ENCODE assay signal across 16 mouse cellular contexts in the genomic region with DNA sequence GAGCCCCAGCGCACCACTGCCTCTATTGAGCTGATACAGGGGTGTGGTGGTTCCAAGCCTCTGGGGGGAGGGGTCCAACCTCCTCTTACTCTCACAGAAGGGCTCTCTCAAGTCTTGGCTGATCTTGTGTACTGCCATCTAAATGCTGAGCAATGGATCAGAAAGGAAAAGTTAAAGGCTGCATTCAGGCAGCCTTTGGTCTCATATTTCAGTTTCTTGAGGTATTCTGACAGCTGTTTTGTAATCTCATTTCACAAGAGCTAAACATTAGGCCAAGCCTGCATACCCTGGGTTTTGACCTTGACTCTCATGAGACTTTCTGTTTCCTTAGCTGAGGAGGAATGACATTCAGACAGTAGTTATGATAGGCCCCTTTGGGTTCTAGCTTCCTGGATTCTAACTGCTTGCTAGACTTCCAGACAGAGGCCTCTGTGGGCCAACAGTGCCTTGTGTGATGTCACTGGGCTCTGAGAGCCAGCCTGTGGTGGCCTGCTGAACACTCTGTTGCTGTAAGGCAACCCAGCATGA. TPM values are rescaled to one million over a fixed set of nuclear protein-coding genes. Genes with fewer than 3 reads are reported as not detected.
DNase-seq lines count a peak whose midpoint lies in the region; ATAC-seq and TF ChIP-seq lines count a peak whose summit lies in the region.
"Had no signal": no experiment of that assay in that cellular context is flagged by ENCODE, and none has a peak within 500 bp of the region (broad histone marks: within the 10 kb centered on the region; RNA-seq: fewer than 3 reads in every experiment).

TSS of gene Galntl5 (plus strand) at position 457 of the 528 bp plus-strand sequence.

- ATAC-seq in kidney, embryonic 16.5 days (ENCODE audit: low FRiP score, low TSS enrichment), result no peak
- ATAC-seq in forebrain, embryonic 11.5 days (replicated peaks; ENCODE audit: low FRiP score), result no peak

- no peak within 1 kb of the TSS for H3K4me3 ChIP-seq in liver, adult 2 months (ENCODE audit: insufficient read depth, low read depth, low read length)
- no peak within 1 kb of the TSS for H3K4me3 ChIP-seq in brown adipose tissue, adult 24 weeks (ENCODE audit: insufficient read depth, low read depth, low read length)
- no peak within 1 kb of the TSS for H3K4me3 ChIP-seq in kidney, embryonic 16.5 days (ENCODE audit: low read length)
- no peak within 1 kb of the TSS for H3K4me3 ChIP-seq in myocyte
- H3K4me3 ChIP-seq in forebrain, embryonic 11.5 days (ENCODE audit: low read depth, low read length), result no peak within 1 kb of the TSS
- H3K4me3 ChIP-seq: limb, embryonic 15.5 days; neural tube, embryonic 12.5 days had no signal

- no peak within 1 kb of the TSS for H3K4me2 ChIP-seq in kidney, embryonic 16.5 days (replicated peaks; ENCODE audit: low read depth, low read length)
- peak within 1 kb of the TSS; percentile 30 for H3K4me2 ChIP-seq in myocyte (ENCODE audit: low read depth)
- H3K4me2 ChIP-seq in forebrain, embryonic 11.5 days (ENCODE audit: low read depth, low read length, severe bottlenecking), result no peak within 1 kb of the TSS
- H3K4me2 ChIP-seq: limb, embryonic 15.5 days; neural tube, embryonic 12.5 days had no signal

- TF ChIP-seq POLR2A in liver, adult 2 months (IDR thresholded peaks at IDR 0.05; ENCODE audit: extremely low read depth, insufficient read depth, low read length), result no peak
- TF ChIP-seq POLR2A in myocyte (IDR thresholded peaks at IDR 0.05; ENCODE audit: insufficient read length, low read depth), result no peak

- TF ChIP-seq CTCF in liver, adult 2 months (IDR thresholded peaks at IDR 0.05; ENCODE audit: low read depth, low read length), result no peak

- no peak within 1 kb of the TSS for H3ac ChIP-seq in myocyte (ENCODE audit: control insufficient read depth, insufficient read length)

- no peak within 1 kb of the TSS for H3K9ac ChIP-seq in liver, adult 2 months (ENCODE audit: low read depth, low read length)
- H3K9ac ChIP-seq in kidney, embryonic 16.5 days (replicated peaks; ENCODE audit: low read length), result no peak within 1 kb of the TSS
- no peak within 1 kb of the TSS for H3K9ac ChIP-seq in forebrain, embryonic 11.5 days (ENCODE audit: low read length)
- H3K9ac ChIP-seq: limb, embryonic 15.5 days; neural tube, embryonic 12.5 days had no signal

- H3K27ac ChIP-seq in liver, adult 2 months (replicated peaks; ENCODE audit: insufficient read depth, low read depth, low read length), result no peak within 1 kb of the TSS
- peak within 1 kb of the TSS; percentile 52 for H3K27ac ChIP-seq in brown adipose tissue, adult 24 weeks (replicated peaks; ENCODE audit: low read depth, low read length)
- peak within 1 kb of the TSS; percentile 12 for H3K27ac ChIP-seq in kidney, embryonic 16.5 days (ENCODE audit: low read length)
- no peak within 1 kb of the TSS for H3K27ac ChIP-seq in forebrain, embryonic 11.5 days (ENCODE audit: low read depth, low read length)
- H3K27ac ChIP-seq: limb, embryonic 15.5 days; neural tube, embryonic 12.5 days; stomach, postnatal 0 days had no signal

- H3K27me3 ChIP-seq in liver, adult 2 months (ENCODE audit: control insufficient read depth, insufficient read depth, low read length), result no peaks in the 10 kb centered on the region
- H3K27me3 ChIP-seq in kidney, embryonic 16.5 days (ENCODE audit: insufficient read depth, low read length), result no peaks in the 10 kb centered on the region
- no peaks in the 10 kb centered on the region for H3K27me3 ChIP-seq in myocyte (ENCODE audit: control insufficient read depth, insufficient read depth, insufficient read length)
- H3K27me3 ChIP-seq in forebrain, embryonic 11.5 days (ENCODE audit: control insufficient read depth, insufficient read depth, low read length), result no peaks in the 10 kb centered on the region
- H3K27me3 ChIP-seq: limb, embryonic 15.5 days; neural tube, embryonic 12.5 days had no signal

- H3K36me3 ChIP-seq in liver, adult 2 months (ENCODE audit: control insufficient read depth, insufficient read depth, low read length), result no peaks in the 10 kb centered on the region
- no peaks in the 10 kb centered on the region for H3K36me3 ChIP-seq in kidney, embryonic 16.5 days (ENCODE audit: insufficient read depth, low read length)
- no peaks in the 10 kb centered on the region for H3K36me3 ChIP-seq in myocyte (ENCODE audit: control insufficient read depth, insufficient read depth)
- no peaks in the 10 kb centered on the region for H3K36me3 ChIP-seq in forebrain, embryonic 11.5 days (ENCODE audit: control insufficient read depth, insufficient read depth, low read length)
- H3K36me3 ChIP-seq: limb, embryonic 15.5 days; neural tube, embryonic 12.5 days had no signal

- no peaks in the 10 kb centered on the region for H3K79me2 ChIP-seq in liver, adult 2 months (ENCODE audit: control insufficient read depth, insufficient read depth, low read length)
- H3K79me2 ChIP-seq in myocyte (ENCODE audit: control insufficient read depth, insufficient read depth), result no peaks in the 10 kb centered on the region

- 0 out of 2 replicates have a peak, but pooled peaks cover 4% of the 10 kb centered on the region for H3K9me3 ChIP-seq in kidney, embryonic 16.5 days (ENCODE audit: low read length)
- no peaks in the 10 kb centered on the region for H3K9me3 ChIP-seq in forebrain, embryonic 11.5 days (ENCODE audit: control insufficient read depth, low read length)
- H3K9me3 ChIP-seq: limb, embryonic 15.5 days; neural tube, embryonic 12.5 days had no signal

- WGBS in liver, adult 2 months, result 91% methylated on average over 1 of the region's 1 CpGs
- 76% methylated on average over 1 of the region's 1 CpGs for WGBS in kidney, embryonic 16.5 days
- WGBS in forebrain, embryonic 11.5 days, result 74% methylated on average over 1 of the region's 1 CpGs

- H3K4me1 ChIP-seq in liver, adult 2 months (ENCODE audit: control insufficient read depth, insufficient read depth, low read length), result no peaks in the 10 kb centered on the region
- peaks cover 3% of the 10 kb centered on the region for H3K4me1 ChIP-seq in brown adipose tissue, adult 24 weeks (ENCODE audit: control insufficient read depth, insufficient read depth, insufficient read length, low read length)
- no peaks in the 10 kb centered on the region for H3K4me1 ChIP-seq in kidney, embryonic 16.5 days (ENCODE audit: insufficient read depth, low read length)
- no peaks in the 10 kb centered on the region for H3K4me1 ChIP-seq in forebrain, embryonic 11.5 days (replicated peaks; ENCODE audit: control insufficient read depth, insufficient read depth, low read length)
- H3K4me1 ChIP-seq: limb, embryonic 15.5 days; neural tube, embryonic 12.5 days had no signal

- peak; percentile 39 for DNase-seq in liver, adult 2 months (ENCODE audit: extremely low read depth, low read depth, low spot score)
- DNase-seq in liver, result no peak
- DNase-seq in urinary bladder, postnatal 10 days (ENCODE audit: low spot score), result no peak
- DNase-seq in forebrain, embryonic 11.5 days (ENCODE audit: low spot score), result no peak
- DNase-seq: cerebellum, adult 8-10 months; right cerebral cortex, adult 18-20 months had no signal

TF ChIP-seq in myocyte, 11 proteins besides CTCF, POLR2A, EP300 and RAD21:
- peak; percentile 15 for TF ChIP-seq TCF12 (IDR thresholded peaks at IDR 0.05; ENCODE audit: insufficient read depth, poor library complexity, severe bottlenecking)
- TF ChIP-seq MYOG (IDR thresholded peaks at IDR 0.05; ENCODE audit: control insufficient read depth in 1 of 3, insufficient read depth in 1 of 3, insufficient read length in 2 of 3, low read depth in 2 of 3), result no peak
- TF ChIP-seq POLR2AphosphoS2 (IDR thresholded peaks at IDR 0.05; ENCODE audit: insufficient read length, low read depth), result no peak
- peak in 1 of 3 experiments; percentile 54 for TF ChIP-seq MYOD1 (IDR thresholded peaks at IDR 0.05; ENCODE audit: control insufficient read depth in 1 of 3, insufficient read length in 2 of 3, low read depth in 2 of 3)
- peak; percentile 73 for TF ChIP-seq CEBPB (IDR thresholded peaks at IDR 0.05; ENCODE audit: insufficient read depth, poor library complexity, severe bottlenecking)
- TF ChIP-seq SRF (IDR thresholded peaks at IDR 0.05; ENCODE audit: control insufficient read depth, insufficient read length, low read depth), result no peak
- no peak for TF ChIP-seq TCF3 (IDR thresholded peaks at IDR 0.05; ENCODE audit: insufficient read length, low read depth)
- TF ChIP-seq E2F4 (IDR thresholded peaks at IDR 0.05; ENCODE audit: insufficient read depth), result no peak

RNA-seq across cellular contexts. Expression of gene Galntl5, which starts in this region (rescaled TPM):
- not detected in 2 replicates for total RNA-seq in liver, adult 2 months (2014; rRNA removed)
- not detected in 2 replicates for polyA plus RNA-seq in liver, adult 2 months (2012; rRNA removed)
- polyA plus RNA-seq in brown adipose tissue, adult 24 weeks (2012; ENCODE audit: insufficient read depth, insufficient read length, missing spikeins), result not detected in 2 replicates
- not detected in 2 replicates for polyA plus RNA-seq in kidney, embryonic 16.5 days (2015; fragmentation: Nextera tagmentation; extraction: Ambion mirVana)
- not detected for polyA plus RNA-seq in myocyte (2012; fragmentation: generic; extraction: Trizol)
- not detected in 2 replicates for polyA plus RNA-seq in forebrain, embryonic 11.5 days (2014; fragmentation: Nextera tagmentation; extraction: Ambion mirVana)
- total RNA-seq: adrenal gland, adult 18-20 months; ES-E14 had no signal
- polyA plus RNA-seq: heart, embryonic 16.5 days; large intestine, adult 2 months; limb, embryonic 15.5 days; neural tube, embryonic 12.5 days; stomach, postnatal 0 days had no signal

Comparison
In these comparisons a context has a peak if more than half of its experiments do, and no peak if none do; other contexts are left out.
1. Peak in DNase-seq in liver, adult 2 months; RNA of the gene not detected or under 1 TPM.
2. H3K27ac ChIP-seq: peak in brown adipose tissue, adult 24 weeks (single experiment) and kidney, embryonic 16.5 days (single experiment); none in liver, adult 2 months (single experiment) and forebrain, embryonic 11.5 days (single experiment).